Mouse (Mus musculus) gastrocnemius, postnatal 25 days (tissue): ENCODE data around the gene Zfp462. TPM values are rescaled to one million over a fixed set of nuclear protein-coding genes. Genes with fewer than 3 reads are reported as not detected.
A peak's percentile ranks its signal among the peaks of the same experiment; 100 is the strongest.
"Not testable (repeated sequence)": the region's sequence is repeated elsewhere in the genome, so short reads cannot be mapped to it uniquely, and the experiment has no call there.

ENCODE experiments used
- DNase-seq: peaks from one replicate; pipeline ENCODE4 v3.0.0; 2022
- long read RNA-seq, 2 experiments: library from polyadenylated mRNA; stranded (forward); transcript quantifications; one replicate each; pipeline ENCODE4 v2.0.0; 2021
- total RNA-seq, 2 experiments: library from RNA; stranded (reverse); gene quantifications; 1 replicate in 1 of 2; 2 replicates in 1 of 2; pipeline ENCODE4 v1.2.3; 2021

Zfp462 gene
- 10 to 100 TPM; 10.7 to 17.6 TPM for total RNA-seq
- long read RNA-seq, experiment 1, partial matches to known transcripts: 1 of 1 reads
- long read RNA-seq, experiment 1, other reads (novel, unspliced or antisense): 0 of 1 reads
- long read RNA-seq, experiment 2, partial matches to known transcripts: 1 of 3 reads
- long read RNA-seq, experiment 2, other reads (novel, unspliced or antisense): 2 of 3 reads

DNA sequence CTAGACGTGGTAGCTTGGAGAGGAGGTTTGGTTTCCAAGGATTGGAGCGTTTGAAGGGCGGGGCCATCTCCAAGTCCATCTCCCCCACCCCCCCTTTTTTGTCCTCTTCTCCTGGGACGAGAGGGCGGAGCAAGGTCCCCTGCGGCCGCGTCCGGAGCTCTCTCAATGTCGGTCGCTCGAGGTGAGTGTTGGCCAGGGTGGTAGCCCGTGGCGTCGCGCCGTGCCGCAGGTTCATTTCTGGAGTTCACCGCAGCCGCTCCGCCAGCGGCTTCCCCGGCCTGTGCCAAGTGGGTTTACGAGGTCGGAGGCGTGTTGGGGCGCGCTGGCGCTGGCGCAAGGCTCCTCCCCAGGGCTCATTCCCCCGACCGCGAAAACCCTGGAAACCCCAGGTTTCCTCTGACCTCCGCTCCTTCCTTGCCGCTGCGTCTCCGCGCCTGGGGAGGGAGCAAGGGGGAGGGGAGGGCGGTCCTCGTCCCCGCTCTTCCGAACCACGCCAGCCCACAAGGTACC is at the start of gene Zfp462:
Gene Zfp462, plus strand, starts transcription at position 128 of the 510 bp plus-strand sequence.
- peak; percentile 67 for DNase-seq

DNA sequence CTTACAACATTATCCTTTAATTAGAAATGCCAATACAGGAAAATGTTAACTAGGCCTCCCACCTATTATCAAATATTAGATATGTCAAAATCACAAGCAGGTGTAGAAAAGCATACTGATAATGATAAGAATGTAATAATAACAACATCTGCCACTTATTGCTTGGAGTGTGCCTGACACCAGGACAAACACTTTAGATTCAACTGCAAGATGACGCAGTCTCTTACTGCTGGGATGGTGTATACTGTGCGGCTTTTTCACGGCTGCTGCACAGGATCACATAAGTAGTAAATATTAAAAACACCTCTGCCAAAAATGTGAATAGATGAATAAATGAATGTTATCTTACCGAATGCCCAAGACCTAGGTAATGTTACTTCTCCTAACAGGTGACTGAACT is 48.8 kb upstream of the Zfp462 start:
- no peak for DNase-seq

DNA sequence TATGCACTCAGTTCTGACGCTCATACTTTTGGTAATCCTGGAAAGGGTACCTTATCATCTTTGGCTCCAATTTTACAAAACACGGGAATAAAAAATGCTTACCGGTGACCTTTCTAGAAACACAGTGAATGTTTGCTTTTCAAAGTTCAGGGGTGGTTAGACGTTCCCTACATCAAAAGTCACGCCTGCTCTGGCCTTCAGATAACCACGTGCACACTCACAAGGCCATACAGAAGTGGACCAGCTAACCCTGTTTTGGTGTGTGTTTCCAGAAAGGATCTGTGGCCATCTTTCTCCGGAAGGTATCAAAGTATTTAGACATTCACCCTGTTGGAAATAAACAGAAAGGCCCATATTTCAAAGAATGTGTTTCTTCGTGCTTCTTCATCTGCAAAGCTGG is 40.2 kb upstream of the Zfp462 start:
- DNase-seq: no peak

DNA sequence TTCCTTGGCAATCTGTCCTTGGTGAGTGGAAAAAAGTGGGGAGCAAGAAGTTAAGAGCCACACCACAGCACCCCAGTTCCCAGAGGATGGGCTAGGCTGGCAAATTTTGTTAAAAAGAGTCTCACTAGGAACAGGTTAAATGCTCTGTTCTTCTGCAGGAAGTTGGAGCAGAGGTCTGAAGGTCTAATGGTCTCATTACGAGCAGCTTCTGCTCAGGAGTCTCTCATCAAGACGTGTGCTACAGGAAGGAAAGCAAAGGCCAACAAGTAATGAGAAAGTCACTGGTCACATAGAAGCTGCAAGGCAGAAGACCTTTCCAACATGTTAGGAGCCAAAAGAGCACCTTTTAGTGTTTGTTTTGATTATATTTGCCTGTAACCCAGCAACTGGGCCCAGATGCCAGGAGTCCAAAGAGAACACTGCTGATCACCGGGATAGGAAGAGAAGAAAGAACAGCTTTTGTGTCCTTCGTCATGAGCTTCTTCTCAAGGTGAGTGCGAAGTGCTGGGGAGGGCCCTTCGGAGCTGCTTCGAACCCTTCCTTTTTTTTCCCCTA is 39.4 kb upstream of the Zfp462 start:
- no peak for DNase-seq

DNA sequence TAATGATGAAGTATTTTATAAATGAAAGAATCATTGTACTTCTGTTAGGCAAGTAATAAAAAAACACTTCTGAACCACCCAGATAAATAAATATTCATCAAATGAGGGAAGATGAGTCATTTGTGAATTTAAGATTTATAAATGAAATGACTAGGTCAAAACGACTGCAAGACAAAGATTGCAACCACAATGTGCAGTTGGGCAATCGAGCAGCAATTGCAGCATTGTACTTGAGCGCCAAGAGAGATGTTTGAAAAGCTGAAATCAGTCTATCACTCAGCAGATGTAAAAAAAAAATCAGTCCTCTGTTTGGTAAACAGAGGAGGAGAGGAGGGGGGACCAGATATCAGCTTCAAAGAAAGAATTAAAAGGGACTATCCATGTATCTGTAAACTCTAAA is 34.5 kb upstream of the Zfp462 start:
- no peak for DNase-seq

DNA sequence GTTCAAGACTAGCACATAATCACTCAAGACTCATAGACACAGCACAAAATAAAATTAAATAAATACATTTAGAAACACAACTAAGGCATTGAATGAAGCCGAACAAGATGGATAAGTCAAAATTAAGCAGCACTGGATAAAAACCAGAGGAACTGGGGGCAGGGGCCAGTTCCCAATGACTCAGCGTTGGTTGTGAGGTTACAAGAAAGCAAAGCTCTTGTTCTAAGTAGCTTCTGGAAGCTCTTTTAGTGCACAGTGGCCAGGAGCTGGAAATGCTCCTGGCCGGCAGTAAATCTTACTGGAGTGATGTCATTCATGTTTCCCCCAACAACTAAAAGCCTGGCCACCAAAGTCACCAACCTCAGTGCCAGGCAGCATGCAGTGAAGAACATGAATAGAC is 26.6 kb upstream of the Zfp462 start:
- peak; percentile 15 for DNase-seq

DNA sequence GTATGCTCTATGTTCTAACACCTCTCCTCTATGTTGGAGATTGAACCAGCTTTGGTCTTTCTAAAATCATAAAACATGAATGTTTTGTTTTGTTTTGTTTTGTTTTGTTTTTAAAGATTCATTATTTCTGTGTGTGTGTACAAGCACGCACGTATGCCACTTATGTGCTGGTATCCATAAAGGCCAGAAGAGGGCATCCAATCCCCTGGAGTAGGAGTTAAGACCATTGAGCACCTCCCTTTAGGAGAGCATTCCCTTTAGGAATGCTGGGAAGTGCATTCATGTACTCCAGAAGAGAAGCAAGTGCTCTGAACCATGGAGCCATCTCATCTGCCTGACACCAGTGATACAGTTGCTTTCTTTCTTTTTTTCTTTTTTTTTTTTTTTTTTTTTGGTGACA is 21.5 kb upstream of the Zfp462 start:
- no peak for DNase-seq

DNA sequence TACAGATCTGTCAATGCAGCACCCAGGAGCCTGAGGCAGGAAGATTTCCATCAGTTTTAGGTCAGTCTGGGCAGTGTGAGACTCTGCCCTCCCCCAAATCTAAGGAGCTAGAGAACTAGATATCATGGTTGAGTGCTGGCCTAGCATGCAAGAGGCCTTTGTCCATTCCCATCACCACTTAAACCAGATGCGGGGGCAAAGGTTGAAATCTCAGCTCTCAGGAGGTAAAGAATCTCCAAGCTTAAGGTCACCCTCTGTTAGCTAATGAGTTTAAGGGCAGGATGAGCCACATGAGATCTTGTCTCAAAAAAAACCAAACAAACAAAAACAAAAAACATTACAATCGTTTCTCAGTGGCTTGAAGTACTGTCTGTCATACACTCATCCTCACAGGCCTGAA is 20.5 kb upstream of the Zfp462 start:
- no peak for DNase-seq

DNA sequence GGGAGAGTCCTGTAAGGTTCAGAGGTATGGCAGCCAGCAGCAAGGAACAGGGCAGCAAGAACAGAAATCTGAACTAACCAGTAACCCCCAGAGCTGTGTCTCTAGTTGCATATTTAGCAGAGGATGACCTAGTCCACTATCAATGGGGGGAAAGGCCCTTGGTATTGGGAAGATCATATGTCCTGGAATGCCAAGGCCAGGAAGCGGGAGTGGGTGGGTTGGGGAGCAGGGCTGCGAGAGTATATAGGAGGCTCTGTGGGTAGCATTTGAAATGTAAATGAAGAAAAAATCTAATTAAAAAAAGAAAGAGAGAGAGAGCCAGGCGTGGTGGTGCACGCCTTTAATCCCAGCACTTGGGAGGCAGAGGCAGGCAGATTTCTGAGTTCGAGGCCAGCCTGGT is 18.4 kb upstream of the Zfp462 start:
- DNase-seq: not testable (repeated sequence)

DNA sequence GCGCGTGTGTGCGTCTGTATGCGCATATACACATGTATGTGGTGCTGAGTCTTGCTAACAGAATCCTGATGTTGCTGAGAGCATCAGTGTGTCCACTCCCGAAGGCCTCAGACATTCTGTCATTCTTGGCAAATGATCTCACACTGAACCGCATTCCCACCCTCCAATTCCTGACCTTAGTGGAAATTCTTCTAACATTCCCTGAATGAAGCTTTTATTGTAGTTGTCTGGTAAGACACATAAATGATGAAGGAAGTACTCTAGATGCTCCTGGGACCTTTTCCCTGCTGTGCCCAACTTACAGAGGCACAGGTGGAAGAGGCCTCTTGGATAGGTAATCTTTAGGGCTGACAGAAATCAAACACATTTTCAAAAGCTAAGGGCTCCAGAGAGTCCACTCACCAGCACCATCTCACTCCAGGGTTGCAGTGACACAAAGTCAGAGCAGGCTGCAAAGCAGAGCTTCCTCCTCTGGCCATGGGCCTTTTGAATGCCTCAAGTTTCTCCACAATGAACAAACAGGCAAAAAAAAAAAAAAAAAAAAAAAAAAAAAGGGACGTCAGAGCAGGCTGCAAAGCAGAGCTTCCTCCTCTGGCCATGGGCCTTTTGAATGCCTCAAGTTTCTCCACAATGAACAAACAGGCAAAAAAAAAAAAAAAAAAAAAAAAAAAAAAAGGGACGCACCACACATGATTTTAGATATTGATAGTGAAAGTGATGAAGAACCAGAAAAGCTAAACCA is 17.4 kb upstream of the Zfp462 start:
- not testable (repeated sequence) for DNase-seq

DNA sequence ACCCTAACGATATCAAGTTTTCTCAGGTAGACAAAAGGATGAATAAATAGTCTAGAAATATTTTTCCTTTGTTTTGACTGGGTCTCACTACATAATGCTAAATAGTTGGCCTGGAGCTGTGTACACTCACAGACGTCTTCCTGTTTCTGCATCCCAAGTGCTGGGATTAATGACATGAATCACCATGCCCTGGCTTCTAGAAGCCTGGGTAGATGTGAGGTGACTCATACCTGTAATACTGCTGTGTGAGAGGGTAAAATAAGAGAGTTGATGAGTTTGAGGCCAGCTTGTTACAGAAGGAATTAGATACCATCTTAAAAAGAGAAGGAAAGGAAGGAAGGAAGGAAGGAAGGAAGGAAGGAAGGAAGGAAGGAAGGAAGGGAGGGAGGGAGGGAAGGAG is 15.2 kb upstream of the Zfp462 start:
- no peak for DNase-seq

DNA sequence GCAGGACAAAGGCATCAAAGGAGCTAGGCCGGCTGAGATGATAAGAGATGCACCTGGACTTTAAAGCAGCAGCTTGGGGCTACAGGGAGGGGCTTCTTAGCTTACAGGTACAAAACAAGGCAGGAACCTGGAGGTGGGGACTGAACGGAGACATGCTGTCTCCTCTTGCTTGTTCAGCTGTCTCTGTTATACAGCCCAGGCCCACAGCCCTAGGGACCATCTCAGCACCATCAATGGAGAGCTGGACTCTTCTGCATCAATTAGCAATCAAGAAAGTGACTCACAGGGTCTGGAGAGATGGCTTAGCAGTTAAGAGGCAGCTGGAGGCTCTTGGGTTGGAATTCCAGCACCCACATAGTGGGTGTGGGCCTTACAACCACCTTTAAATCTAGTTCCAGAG is 12.2 kb upstream of the Zfp462 start:
- no peak for DNase-seq

DNA sequence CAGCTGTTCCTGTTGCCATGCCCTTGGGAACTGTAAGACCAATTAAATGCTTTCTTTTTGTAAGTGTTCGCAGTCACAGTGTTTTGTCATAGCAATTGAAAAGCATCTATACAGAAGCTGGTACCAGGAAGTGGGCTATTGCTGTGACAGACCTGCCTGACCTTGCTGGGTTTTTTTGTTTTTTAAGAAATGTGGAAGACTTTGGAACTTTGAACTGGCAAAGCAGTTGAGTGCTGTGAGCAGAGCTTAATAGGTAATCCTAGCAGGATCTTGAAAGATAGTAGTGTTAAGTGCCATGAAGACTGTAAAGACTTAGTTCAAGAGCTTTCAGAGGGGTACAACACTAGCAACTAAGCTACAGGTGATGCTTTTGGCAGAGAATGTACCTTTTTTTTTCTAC is 7.7 kb upstream of the Zfp462 start:
- no peak for DNase-seq

DNA sequence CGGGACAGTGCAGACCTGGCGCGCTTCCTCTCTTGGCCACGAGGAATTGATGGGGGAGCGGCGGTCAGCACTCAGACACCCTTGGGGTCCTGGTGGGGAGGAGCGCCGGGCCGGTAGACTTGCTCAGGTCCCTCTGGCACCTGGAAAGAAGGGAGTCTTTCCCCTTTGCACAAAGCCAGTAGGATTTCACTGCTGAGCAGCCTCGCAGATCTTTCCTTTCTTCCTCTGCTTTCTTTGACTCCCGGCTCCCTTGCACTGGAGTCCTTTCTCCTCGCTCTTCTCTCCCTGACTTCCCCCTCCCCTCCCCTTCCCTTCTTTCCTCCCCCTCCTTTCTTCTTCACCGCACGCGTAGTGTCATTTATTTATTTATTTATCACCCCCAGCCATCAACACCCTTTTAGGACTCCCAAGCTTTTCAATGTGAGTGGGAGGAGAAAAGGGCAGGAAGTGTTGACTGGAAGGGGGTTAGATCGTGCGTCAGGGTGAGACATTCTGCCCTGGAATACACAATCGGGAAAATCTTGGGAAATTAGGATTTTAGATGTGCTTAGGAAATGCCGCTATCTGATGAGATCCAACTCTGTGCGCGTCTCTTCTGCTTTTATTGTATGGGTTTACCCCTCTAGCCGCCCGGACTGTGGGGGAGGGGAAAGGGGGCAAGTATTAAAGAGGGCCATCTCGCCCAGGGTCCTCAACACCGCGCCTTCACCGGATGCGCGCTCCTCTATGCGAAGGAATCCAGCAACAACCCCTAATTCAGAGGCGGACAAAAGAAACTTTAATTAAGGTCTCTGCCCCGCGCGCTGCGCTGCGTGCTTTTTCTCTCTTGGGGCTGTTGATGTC is 976 bp downstream of the Zfp462 start:
- no peak for DNase-seq

DNA sequence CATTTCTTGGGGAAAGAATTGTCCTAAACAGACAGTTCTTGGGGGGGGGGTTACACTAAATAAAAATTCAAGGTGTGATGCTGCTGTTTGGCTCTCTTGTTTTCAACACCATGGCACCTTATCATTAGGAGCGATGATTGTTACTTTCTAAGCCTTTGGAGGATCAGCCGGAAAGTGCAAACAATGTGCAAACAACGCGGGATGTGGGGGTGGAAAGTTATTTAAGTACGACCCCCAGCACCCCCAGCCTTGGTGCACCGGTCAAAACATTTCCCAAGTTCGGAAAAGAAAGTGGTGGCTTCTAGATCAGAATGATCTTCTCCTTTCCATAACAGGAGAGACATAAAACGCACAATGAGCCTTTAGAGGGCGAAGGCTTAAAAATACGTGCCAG is 1.8 kb downstream of the Zfp462 start:
- DNase-seq: no peak

DNA sequence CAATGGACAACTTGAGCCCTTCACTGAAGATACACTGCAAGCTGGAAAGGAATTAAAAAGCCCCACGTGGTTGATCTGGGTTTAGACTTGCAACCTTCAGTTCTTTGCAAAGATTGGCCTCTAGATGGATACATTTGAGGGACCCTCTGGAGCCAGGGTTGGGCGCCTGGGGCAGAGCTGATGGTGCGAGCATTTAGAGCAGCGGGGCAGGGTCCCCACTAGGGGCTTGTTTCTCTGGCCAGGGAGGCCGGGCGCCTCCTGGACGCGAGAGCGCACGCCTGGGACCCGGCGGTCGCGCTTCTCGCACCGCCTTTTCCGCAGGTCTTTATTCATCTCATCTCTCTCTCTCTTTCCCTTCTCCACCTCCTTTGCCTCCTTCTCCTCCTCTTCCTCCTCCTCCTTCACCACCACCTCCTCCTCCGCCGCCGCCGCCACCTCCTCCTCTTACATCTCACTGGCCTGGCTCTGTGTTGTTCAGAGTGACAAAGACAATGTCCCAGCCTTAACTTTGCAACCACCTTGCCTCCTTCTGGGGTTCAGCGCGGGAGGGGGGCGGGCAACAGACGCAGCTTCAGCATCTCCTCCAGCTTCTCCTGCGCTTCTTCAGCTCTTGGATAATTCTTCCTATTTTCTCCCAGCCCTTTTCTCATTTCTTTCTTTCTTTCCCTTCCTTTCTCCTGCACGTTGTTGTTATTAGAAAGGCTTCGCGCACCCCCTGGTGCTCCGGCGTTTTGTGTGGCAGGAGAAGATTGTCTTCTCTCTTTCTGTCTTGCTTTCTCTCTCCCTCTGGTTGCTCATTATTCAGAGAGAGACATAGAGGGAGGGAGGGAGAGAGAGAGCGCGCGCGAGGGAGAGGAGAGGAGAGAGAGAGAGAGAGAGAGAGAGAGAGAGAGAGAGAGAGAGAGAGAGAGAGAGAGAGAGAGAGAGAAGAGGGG is 2.5 kb downstream of the Zfp462 start:
- peak; percentile 25 for DNase-seq

DNA sequence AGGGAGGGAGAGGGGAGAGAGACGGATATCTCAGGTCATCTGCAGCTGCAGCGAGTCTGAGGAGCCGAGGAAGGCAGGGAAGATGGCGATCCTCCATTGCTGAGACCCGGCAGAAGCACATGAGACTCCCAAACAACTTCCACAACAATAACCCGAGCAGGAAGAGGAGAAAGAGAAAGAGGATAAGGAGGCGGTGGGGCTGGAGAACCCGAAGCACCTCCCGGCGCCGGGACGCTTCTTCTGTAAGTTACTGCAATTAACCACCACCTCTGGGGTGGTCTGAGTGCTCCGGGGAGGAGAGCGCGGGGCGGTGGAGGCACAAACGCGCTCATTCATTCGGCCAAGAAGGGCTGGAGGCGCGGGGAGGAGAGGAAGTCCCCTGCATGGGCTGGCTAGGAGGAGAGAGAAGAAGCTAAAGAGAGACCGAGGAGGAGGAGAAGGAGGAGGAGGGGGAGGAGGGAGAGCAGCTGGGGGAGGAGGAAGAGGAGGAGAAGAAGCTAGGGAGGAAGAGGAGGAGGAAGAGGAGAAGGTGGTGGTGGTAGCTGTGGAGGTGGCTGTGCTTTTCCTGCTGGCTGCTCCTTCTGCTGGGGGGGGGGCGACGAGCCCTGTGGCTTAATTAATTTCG is 3.3 kb downstream of the Zfp462 start:
- peak; percentile 41 for DNase-seq

DNA sequence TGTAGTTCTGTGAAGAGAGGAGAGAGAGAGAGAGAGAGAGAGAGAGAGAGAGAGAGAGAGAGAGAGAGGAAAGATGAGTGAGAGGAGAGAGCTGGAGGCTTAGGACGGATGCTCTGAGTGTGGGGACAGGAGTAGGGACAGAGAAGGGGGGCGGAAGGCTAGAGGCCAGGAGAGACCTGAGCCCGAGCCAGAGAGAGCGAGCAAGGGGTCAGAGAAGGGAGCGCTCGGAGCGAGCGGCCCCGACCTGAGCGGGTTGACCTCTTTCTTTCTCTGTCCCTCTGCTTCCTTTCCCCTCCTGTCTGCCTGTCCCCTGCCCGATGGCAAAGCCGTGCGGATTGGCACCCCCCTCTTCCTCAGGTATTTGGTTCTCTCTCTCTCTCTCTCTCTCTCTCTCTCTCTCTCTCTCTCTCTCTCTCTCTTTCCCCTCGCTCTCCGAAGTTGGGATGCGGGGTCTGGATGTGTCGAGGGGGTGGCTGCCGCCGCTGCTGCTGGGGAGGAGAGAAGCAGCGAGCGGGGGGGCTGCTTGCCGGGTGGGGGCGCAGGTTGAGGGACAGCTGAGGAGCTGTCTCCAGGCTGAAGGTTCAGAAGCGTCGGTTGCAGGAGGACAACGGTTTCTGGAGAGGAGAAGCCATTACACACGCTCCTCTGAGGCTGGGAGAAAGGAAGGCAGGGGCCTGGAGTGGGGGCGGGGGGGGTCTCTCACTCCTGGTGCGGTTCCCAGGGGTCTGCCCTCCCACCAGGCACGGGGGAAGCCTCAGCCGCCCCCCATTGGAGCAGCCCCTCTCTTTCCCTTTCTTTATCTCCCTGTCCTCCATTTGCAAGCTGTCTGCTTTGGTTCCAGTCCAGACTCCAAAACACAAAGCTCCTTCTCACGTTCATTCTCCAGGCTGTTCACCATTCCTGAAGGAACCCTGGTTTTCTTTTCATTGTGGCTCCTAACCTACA is 4.0 kb downstream of the Zfp462 start:
- peak; percentile 40 for DNase-seq

DNA sequence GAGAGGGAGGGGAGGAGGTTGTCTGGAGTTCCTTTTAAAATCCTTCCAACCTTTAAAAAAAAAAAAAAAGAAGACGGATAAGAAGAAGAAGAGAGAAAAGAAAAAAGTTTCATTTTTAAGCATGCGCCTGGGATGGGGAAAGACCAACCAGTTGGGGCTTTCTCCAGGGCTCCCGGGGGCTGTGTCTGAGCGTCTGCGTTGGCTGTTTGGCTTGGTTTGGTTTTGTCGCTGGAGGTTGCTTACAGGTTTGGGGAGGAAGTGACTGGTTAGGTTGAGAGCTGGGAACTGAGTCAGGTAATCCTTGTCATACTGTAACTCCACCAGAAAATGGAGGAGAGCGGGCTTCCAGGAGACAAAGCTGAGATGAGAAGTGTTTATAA is 4.7 kb downstream of the Zfp462 start:
- no peak for DNase-seq

DNA sequence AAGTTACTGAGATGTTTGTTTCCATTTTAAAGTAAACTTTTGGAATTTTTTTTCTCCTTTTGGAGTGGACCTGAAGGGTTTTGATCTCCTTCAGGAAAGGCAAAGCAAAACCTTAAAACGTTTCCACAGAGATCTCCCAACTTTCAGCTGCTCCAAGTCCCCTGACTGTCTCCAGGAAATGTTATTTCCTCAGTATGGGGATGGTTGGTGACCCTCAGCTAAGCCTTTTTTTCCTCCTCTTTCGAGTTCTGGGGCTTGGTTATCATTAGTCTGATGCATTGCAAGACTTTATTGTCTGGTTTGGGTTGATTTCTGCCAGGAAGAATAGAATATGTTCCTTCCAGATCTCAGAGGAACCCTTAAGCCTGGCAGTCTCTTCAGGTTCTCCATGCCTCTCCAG is 5.3 kb downstream of the Zfp462 start:
- DNase-seq: no peak
